Mouse (Mus musculus) liver, embryonic 14.5 days (tissue): ENCODE measurements around the gene Mgea5.

Experiments
- CTCF ChIP-seq: IDR thresholded peaks from 2 replicates; pipeline ENCODE4 v1.5.1; 2016; ENCODE audit warnings: antibody characterized with exemption, low read depth, control low read depth
- EP300 ChIP-seq: IDR thresholded peaks from 2 replicates; pipeline ENCODE4 v1.6.1; 2016; ENCODE audit warnings: antibody characterized with exemption, low read depth

DNA sequence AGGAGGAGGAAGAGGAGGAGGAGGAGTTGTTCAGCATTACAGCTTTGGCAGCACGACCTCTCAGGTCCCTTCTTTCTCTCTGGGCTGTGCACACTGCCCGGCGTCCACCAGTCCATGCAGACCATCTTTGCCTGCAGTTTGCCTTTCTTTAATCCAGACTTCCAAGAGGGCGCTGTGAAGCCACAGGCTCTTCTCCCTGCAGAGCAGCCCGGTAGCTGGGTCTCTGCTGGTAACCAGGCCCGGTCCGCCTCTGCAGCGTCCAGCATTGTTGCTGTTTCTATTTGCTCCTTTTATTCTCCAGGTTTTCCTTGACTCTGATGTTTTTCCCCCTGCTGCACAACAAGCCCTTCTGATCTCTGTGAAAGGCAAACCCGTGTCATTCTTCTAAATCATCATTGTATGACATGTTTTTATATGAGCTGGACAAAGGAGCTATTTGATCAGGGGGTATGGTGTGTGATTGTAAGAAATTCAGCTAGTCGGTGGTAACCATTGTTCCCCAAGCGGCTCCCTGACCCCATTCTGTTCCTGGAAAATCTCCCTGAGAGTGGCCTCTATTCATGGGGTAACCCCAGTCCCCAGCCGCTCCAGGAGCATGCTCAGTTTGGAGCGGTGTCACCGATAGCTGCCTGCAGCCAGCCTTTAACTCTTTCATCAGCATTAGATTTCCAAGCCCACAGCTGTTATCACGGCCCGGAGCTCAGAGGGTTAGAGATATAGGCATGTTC, 66.0 kb downstream of the Mgea5 start:
- TF ChIP-seq CTCF (peak; percentile 35), EP300 (no peak)
